11 mouse cellular contexts compared by ENCODE assay signal in the genomic region with DNA sequence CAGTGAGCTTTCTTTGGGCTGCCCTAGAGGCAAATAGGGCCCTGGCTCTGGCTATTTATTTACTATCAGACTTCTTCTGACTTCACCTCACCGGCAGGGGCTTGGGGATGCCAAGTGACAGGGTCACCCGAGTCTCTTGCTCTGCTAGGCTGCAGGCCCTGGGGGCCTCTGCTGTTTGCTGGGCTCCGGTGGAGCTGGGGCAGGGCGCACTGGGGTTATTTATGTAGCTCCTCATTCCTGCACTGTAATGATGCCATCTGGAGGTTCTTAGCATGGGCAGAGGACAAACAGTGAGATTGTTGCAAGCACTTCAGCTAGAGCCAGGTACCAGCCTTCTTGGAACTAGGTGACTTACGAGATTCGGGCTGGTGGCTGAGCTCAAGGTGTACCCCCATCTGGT. TPM values are rescaled to one million over a fixed set of nuclear protein-coding genes. Genes with fewer than 3 reads are reported as not detected.
DNase-seq lines count a peak whose midpoint lies in the region; ATAC-seq and TF ChIP-seq lines count a peak whose summit lies in the region.
"Had no signal": no experiment of that assay in that cellular context is flagged by ENCODE, and none has a peak within 500 bp of the region (broad histone marks: within the 10 kb centered on the region; RNA-seq: fewer than 3 reads in every experiment).

No protein-coding gene starts in this region.

- no peaks in the 10 kb centered on the region for H3K9me3 ChIP-seq in embryonic facial prominence, embryonic 13.5 days
- no peaks in the 10 kb centered on the region for H3K9me3 ChIP-seq in kidney, embryonic 16.5 days (ENCODE audit: low read length)
- H3K9me3 ChIP-seq: heart, embryonic 13.5 days; limb, embryonic 15.5 days had no signal

- H3K36me3 ChIP-seq in embryonic facial prominence, embryonic 13.5 days = peaks cover 41% of the 10 kb centered on the region
- no peaks in the 10 kb centered on the region for H3K36me3 ChIP-seq in kidney, embryonic 16.5 days (ENCODE audit: insufficient read depth, low read length)

- no peak overlapping the region for H3K9ac ChIP-seq in embryonic facial prominence, embryonic 13.5 days
- no peak overlapping the region; the same call in 1 of the 2 replicates for H3K9ac ChIP-seq in kidney, embryonic 16.5 days (replicated peaks; ENCODE audit: low read length)
- H3K9ac ChIP-seq: heart, embryonic 13.5 days; limb, embryonic 15.5 days had no signal

- no peaks in the 10 kb centered on the region for H3K27me3 ChIP-seq in embryonic facial prominence, embryonic 13.5 days
- no peaks in the 10 kb centered on the region for H3K27me3 ChIP-seq in kidney, embryonic 16.5 days (ENCODE audit: insufficient read depth, low read length)
- H3K27me3 ChIP-seq: heart, embryonic 13.5 days; limb, embryonic 15.5 days had no signal

- WGBS in embryonic facial prominence, embryonic 13.5 days = 46% methylated on average over 6 of the region's 6 CpGs
- 47% methylated on average over 6 of the region's 6 CpGs for WGBS in kidney, embryonic 16.5 days

- intact Hi-C loops in gastrocnemius, adult 2 months (cut with DNase I) = no loop called here
- intact Hi-C loops in gastrocnemius, postnatal 36 days (cut with DNase I) = no loop called here

- no peak for TF ChIP-seq CTCF in gastrocnemius, adult 2 months (IDR thresholded peaks at IDR 0.05)

- no peak for ATAC-seq in embryonic facial prominence, embryonic 13.5 days (ENCODE audit: insufficient number of reproducible peaks, insufficient read depth, low FRiP score, low TSS enrichment, low read depth)
- ATAC-seq in kidney, embryonic 16.5 days (ENCODE audit: low FRiP score, low TSS enrichment) = no peak; the same call in 1 of the 2 replicates
- ATAC-seq: inflammation-experienced regulatory T-cells, adult 6 months had no signal

- peaks cover 37% of the 10 kb centered on the region for H3K4me1 ChIP-seq in embryonic facial prominence, embryonic 13.5 days
- peaks cover 37% of the 10 kb centered on the region for H3K4me1 ChIP-seq in kidney, embryonic 16.5 days (ENCODE audit: insufficient read depth, low read length)

- peak overlapping the region; percentile 20; the same call in 1 of the 2 replicates for H3K27ac ChIP-seq in gastrocnemius, adult 2 months
- H3K27ac ChIP-seq in embryonic facial prominence, embryonic 13.5 days = peak overlapping the region; percentile 55
- H3K27ac ChIP-seq in kidney, embryonic 16.5 days (ENCODE audit: low read length) = peak overlapping the region; percentile 74
- H3K27ac ChIP-seq: heart, embryonic 13.5 days; limb, embryonic 15.5 days had no signal

- no peak overlapping the region for H3K4me3 ChIP-seq in gastrocnemius, adult 2 months
- no peak overlapping the region for H3K4me3 ChIP-seq in embryonic facial prominence, embryonic 13.5 days
- no peak overlapping the region for H3K4me3 ChIP-seq in kidney, embryonic 16.5 days (ENCODE audit: low read length)
- H3K4me3 ChIP-seq: heart, embryonic 13.5 days; limb, embryonic 15.5 days had no signal

- no peak for DNase-seq in gastrocnemius, adult 2 months
- no peak for DNase-seq in gastrocnemius, postnatal 36 days
- DNase-seq in brain, adult 2 months (ENCODE audit: low read depth, low spot score) = peak; percentile 82
- DNase-seq in thymus, postnatal 4 days = no peak
- DNase-seq in adrenal gland, adult 2 months = no peak
- DNase-seq in testis, postnatal 10 days (ENCODE audit: low spot score) = no peak

- no peak overlapping the region for H3K4me2 ChIP-seq in embryonic facial prominence, embryonic 13.5 days
- H3K4me2 ChIP-seq in kidney, embryonic 16.5 days (replicated peaks; ENCODE audit: low read depth, low read length) = no peak overlapping the region
- H3K4me2 ChIP-seq: heart, embryonic 13.5 days; limb, embryonic 15.5 days had no signal

RNA-seq across cellular contexts. Expression of gene Ptrhd1, which starts 41.3 kb away (rescaled TPM):
- 1 to 10 TPM; 5.2 to 5.6 TPM for total RNA-seq in gastrocnemius, adult 2 months (2021)
- 1 to 10 TPM; 4.9 to 5.3 TPM for total RNA-seq in gastrocnemius, postnatal 36 days (2021)
- 5.0 and 5.5 TPM in 2 replicates for polyA plus RNA-seq in embryonic facial prominence, embryonic 13.5 days (2015; fragmentation: Nextera tagmentation; extraction: Ambion mirVana)
- polyA plus RNA-seq in kidney, embryonic 16.5 days (2015; fragmentation: Nextera tagmentation; extraction: Ambion mirVana) = 7.1 and 7.8 TPM in 2 replicates
- total RNA-seq in adrenal gland, adult 2 months (2021) = 1 to 10 TPM; 8.2 to 8.3 TPM
- 7.7 and 7.8 TPM in 2 replicates for polyA plus RNA-seq in adrenal gland, adult 2 months (2012; rRNA removed)

RNA-seq across cellular contexts. Expression of gene Cenpo, which starts 41.6 kb away (rescaled TPM):
- 1 to 10 TPM; 1.6 to 1.8 TPM for total RNA-seq in gastrocnemius, adult 2 months (2021)
- total RNA-seq in gastrocnemius, postnatal 36 days (2021) = 1 to 10 TPM; 1.4 to 2.1 TPM
- polyA plus RNA-seq in embryonic facial prominence, embryonic 13.5 days (2015; fragmentation: Nextera tagmentation; extraction: Ambion mirVana) = 15.4 and 17.1 TPM in 2 replicates
- 14.0 and 15.7 TPM in 2 replicates for polyA plus RNA-seq in kidney, embryonic 16.5 days (2015; fragmentation: Nextera tagmentation; extraction: Ambion mirVana)
- 1 to 10 TPM; 6.5 to 7.8 TPM for total RNA-seq in adrenal gland, adult 2 months (2021)
- polyA plus RNA-seq in adrenal gland, adult 2 months (2012; rRNA removed) = 10.2 and 13.7 TPM in 2 replicates

RNA-seq across cellular contexts. Expression of gene Adcy3, which starts 59.6 kb away (rescaled TPM):
- total RNA-seq in gastrocnemius, adult 2 months (2021) = 1 to 10 TPM; 1.0 to 2.0 TPM
- total RNA-seq in gastrocnemius, postnatal 36 days (2021) = 1 to 10 TPM; 1.4 to 2.1 TPM
- 12.4 and 12.6 TPM in 2 replicates for polyA plus RNA-seq in embryonic facial prominence, embryonic 13.5 days (2015; fragmentation: Nextera tagmentation; extraction: Ambion mirVana)
- 9.9 and 10.7 TPM in 2 replicates for polyA plus RNA-seq in kidney, embryonic 16.5 days (2015; fragmentation: Nextera tagmentation; extraction: Ambion mirVana)
- total RNA-seq in adrenal gland, adult 2 months (2021) = 10 to 100 TPM; 43.3 to 94.2 TPM
- polyA plus RNA-seq in adrenal gland, adult 2 months (2012; rRNA removed) = 25.1 and 25.5 TPM in 2 replicates

Comparison
In these comparisons a context has a peak if more than half of its experiments do, and no peak if none do; other contexts are left out.
1. H3K27ac ChIP-seq: peak in every context shown above with its lines; median percentile 74 in kidney, embryonic 16.5 days; 55 in embryonic facial prominence, embryonic 13.5 days; 20 in gastrocnemius, adult 2 months.
2. RNA of gene Adcy3, which starts 59.6 kb away (total RNA-seq): 43.3 to 94.2 TPM in adrenal gland, adult 2 months; 1.4 to 2.1 TPM in gastrocnemius, postnatal 36 days and 1.0 to 2.0 TPM in gastrocnemius, adult 2 months; every median in the first group is over 10 times any median in the second.